Mouse (Mus musculus): ENCODE data around the gene Hba-a2. TPM values are rescaled to one million over a fixed set of nuclear protein-coding genes. Genes with fewer than 3 reads are reported as not detected.

The Hba-a2 gene
- polyA plus RNA-seq, 1 experiment from 2014 or later = 7,810 TPM

DNA sequence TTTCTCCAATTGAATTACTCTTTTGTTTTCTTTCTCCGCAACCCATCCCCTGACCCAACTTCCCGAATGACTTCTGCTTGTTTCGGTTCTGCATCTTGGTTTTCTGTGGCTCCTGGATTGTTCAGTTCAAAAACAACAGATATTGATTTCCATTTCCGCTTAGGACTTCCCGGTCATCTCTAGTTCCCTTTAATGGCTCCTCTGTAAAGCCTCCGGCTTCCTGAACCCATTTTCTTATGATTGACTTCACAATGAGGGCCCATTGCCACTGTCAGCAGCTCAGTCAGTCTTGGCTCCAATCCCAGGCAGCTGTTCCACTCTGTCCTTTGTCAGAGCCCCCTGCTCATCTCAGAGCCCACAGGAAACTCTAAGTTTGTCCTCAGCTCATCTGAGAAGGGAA, 34.8 kb downstream of the Hba-a2 start:
- H3K27ac ChIP-seq = no peak overlapping the region
- 48% methylated on average over 6 of the region's 6 CpGs for WGBS
- no peak for ATAC-seq (ENCODE audit: insufficient number of reproducible peaks, insufficient read depth, low FRiP score, low TSS enrichment, low read depth)

DNA sequence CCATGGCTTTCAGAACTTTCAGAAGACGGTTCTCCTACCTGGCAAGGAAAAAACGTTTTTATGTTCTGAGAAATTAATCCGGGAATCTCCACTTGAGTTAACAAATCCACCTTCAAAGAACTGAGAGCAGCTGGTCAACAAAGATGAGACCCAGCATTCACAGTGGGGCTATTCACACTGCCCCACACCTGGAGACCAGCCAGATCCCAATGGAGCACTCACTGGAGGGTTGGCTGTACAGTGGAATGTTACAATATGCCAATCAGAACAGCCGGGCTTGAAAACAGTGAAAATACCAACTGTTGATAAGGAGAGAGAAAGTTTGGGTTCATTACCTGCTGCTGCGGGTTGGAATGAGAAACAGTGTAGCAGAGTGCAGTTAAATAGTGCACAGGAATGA, 35.6 kb downstream of the Hba-a2 start:
- H3K4me2 ChIP-seq = no peak overlapping the region
- no peaks in the 10 kb centered on the region for H3K9me3 ChIP-seq
- WGBS = 73% methylated on average over 5 of the region's 5 CpGs
- peaks cover 9% of the 10 kb centered on the region; the same call in 1 of the 2 replicates for H3K4me1 ChIP-seq
- H3K4me3 ChIP-seq = no peak overlapping the region
- H3K36me3 ChIP-seq = no peaks in the 10 kb centered on the region
- no peak overlapping the region for H3K27ac ChIP-seq
- ATAC-seq (ENCODE audit: insufficient number of reproducible peaks, insufficient read depth, low FRiP score, low TSS enrichment, low read depth) = no peak
- H3K27me3 ChIP-seq = 0 out of 2 replicates have a peak, but pooled peaks cover 4% of the 10 kb centered on the region
- no peak overlapping the region for H3K9ac ChIP-seq

More for the DNA sequence above, 34.8 kb downstream of the Hba-a2 start:
- no peak overlapping the region for H3K4me3 ChIP-seq
- H3K27me3 ChIP-seq = 0 out of 2 replicates have a peak, but pooled peaks cover 4% of the 10 kb centered on the region
- H3K9me3 ChIP-seq = no peaks in the 10 kb centered on the region
- H3K4me2 ChIP-seq = no peak overlapping the region
- no peaks in the 10 kb centered on the region for H3K36me3 ChIP-seq
- H3K9ac ChIP-seq = no peak overlapping the region
- peaks cover 9% of the 10 kb centered on the region; the same call in 1 of the 2 replicates for H3K4me1 ChIP-seq

DNA sequence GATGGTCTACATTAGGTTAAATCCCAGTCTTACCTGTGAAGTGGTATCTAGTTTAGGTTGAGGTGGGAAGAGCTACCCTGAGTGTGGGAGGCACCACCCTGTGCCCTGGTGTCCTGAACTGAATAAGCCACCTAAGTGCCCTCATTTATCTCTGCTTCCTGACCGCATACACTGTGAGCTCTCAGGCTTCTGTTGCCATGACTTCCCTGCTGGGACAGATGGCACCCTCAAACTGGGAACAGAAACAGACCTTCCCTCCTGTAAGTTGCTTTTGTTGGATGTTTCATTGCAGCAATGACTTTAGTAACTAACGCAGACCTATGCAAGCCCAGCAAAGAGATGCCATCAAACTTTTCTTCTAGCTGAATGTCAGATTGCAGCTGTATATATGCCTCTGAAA, 36.9 kb downstream of the Hba-a2 start:
- 0 out of 2 replicates have a peak, but pooled peaks cover 4% of the 10 kb centered on the region for H3K27me3 ChIP-seq
- no peak overlapping the region for H3K9ac ChIP-seq
- no peaks in the 10 kb centered on the region for H3K9me3 ChIP-seq
- H3K4me2 ChIP-seq = no peak overlapping the region
- WGBS = 85% methylated on average over 2 of the region's 2 CpGs
- H3K4me3 ChIP-seq = no peak overlapping the region
- no peaks in the 10 kb centered on the region for H3K36me3 ChIP-seq
- H3K4me1 ChIP-seq = peaks cover 9% of the 10 kb centered on the region; the same call in 1 of the 2 replicates
- no peak overlapping the region for H3K27ac ChIP-seq
- ATAC-seq (ENCODE audit: insufficient number of reproducible peaks, insufficient read depth, low FRiP score, low TSS enrichment, low read depth) = no peak

DNA sequence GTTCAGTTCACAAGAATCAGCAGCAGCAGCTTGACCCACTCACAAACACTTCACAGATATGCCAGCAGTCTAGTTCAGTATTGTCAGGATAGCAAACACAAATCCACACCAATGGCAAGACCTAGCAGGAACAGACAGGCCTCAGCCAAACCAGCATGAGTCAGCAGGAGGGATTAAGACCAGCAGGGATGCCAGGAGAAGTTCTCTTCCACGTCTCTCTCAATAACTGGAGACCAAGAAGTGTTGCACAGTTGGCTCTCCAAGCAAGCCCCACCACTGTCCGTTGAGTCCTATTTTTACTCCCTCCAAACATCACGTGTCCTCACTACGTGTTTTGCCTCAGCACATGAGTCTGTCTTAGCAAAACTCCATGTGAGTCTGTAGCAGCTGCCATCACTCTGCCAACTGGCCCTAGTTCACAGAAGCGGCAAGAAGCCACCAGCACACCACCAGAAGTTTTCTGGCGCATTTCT, 40.2 kb downstream of the Hba-a2 start:
- H3K9me3 ChIP-seq = no peaks in the 10 kb centered on the region
- WGBS = 90% methylated on average over 6 of the region's 6 CpGs
- no peak overlapping the region for H3K4me2 ChIP-seq
- 0 out of 2 replicates have a peak, but pooled peaks cover 8% of the 10 kb centered on the region for H3K4me1 ChIP-seq
- H3K4me3 ChIP-seq = no peak overlapping the region
- H3K27me3 ChIP-seq = no peaks in the 10 kb centered on the region
- no peak overlapping the region for H3K27ac ChIP-seq
- ATAC-seq (ENCODE audit: insufficient number of reproducible peaks, insufficient read depth, low FRiP score, low TSS enrichment, low read depth) = no peak
- no peak overlapping the region for H3K9ac ChIP-seq
- no peaks in the 10 kb centered on the region for H3K36me3 ChIP-seq

DNA sequence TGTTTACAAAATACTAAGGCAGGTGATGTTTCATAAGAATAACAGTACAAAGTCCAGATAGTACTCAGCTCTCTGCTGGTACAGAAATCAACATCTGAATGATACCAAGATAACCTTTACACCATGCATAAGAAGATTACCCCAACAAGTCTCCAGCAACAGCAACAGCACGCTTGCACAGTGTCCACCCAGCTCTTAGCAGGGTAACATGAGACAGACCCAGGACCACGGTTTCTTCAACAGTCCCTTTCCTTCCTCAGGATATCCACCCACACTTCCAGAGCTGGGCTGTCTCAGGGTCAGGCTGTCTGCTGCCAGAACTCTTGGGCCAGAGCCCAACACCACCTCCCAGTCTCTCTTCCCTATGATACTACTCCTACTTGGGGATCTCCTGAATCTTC, 42.8 kb downstream of the Hba-a2 start:
- H3K4me2 ChIP-seq = no peak overlapping the region
- 0 out of 2 replicates have a peak, but pooled peaks cover 8% of the 10 kb centered on the region for H3K4me1 ChIP-seq
- 65% methylated on average over 2 of the region's 2 CpGs for WGBS
- H3K9ac ChIP-seq = no peak overlapping the region
- no peaks in the 10 kb centered on the region for H3K27me3 ChIP-seq
- H3K27ac ChIP-seq = no peak overlapping the region
- H3K36me3 ChIP-seq = no peaks in the 10 kb centered on the region
- H3K4me3 ChIP-seq = no peak overlapping the region
- no peak for ATAC-seq (ENCODE audit: insufficient number of reproducible peaks, insufficient read depth, low FRiP score, low TSS enrichment, low read depth)
- H3K9me3 ChIP-seq = no peaks in the 10 kb centered on the region

DNA sequence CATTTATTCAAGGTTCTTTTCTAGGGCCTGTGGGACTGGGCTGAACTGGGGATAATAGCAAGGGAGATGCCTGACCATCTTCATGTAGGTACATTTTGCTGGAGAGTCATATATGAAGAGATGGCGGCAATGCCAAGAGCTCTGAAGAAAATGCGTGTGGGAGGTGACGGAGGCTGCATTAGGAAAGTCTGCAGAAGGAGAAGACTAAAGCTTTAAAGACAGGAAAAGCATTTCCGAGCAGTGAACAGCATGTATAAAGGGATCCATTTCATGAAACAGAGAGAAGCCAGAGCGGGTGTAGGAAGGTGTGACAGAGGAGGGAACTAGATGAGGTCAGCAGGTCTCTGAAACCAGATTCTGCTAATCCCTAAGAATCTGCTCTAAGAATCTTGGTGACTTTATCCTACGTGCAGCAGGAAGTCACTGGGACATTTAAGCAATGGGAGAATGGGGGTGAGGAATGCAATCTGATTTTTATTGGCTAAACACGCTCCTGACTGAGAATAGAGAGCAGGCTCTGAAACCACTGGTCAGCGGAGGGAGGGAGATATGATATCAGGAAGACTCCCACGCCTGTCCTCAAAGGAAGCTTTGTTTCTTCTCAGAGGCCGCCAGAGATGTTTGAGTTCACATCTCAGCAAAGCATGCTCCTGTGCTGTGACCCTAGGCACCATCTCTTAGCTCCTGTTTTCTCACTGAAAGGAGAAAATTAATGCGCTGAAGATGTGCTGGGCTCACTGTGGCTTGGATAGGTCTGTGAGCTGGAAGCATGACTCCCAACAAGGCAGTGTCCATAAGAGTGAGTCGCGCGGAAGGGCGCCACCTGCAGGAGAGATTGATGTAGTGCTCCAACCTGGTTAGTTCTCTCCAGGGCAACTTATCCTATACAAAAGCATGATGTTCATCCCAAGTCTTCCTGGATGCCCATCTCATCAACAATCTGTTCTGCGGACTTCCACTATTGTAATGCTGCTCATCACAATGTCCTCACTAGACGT, 44.5 kb downstream of the Hba-a2 start:
- no peak overlapping the region for H3K4me2 ChIP-seq
- 0 out of 2 replicates have a peak, but pooled peaks cover 6% of the 10 kb centered on the region for H3K4me1 ChIP-seq
- no peak overlapping the region for H3K9ac ChIP-seq
- H3K4me3 ChIP-seq = no peak overlapping the region
- 33% methylated on average over 17 of the region's 17 CpGs for WGBS
- H3K9me3 ChIP-seq = no peaks in the 10 kb centered on the region
- no peak for ATAC-seq (ENCODE audit: insufficient number of reproducible peaks, insufficient read depth, low FRiP score, low TSS enrichment, low read depth)
- H3K27me3 ChIP-seq = no peaks in the 10 kb centered on the region
- H3K27ac ChIP-seq = no peak overlapping the region
- no peaks in the 10 kb centered on the region for H3K36me3 ChIP-seq

DNA sequence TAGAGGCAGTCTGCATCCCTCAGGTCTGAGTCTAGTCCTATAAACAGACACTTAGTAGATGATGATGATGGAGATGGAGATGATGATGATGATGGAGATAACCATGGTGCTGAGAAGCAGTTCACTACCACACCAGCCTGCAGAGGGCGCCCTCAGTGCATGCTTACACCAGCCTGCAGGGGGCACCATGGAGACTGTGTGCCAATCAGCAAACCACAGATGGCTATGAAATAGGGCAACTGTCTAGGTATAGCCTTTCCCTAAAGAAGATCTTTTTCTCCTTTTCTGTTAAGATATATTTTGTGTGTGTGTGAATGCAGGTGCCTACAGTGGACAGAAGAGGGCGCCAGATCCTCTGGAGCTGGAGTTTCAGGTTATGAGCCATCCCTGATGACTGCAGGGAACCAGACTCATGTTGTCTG, 46.5 kb downstream of the Hba-a2 start:
- no peak for ATAC-seq (ENCODE audit: insufficient number of reproducible peaks, insufficient read depth, low FRiP score, low TSS enrichment, low read depth)
- no peak overlapping the region for H3K27ac ChIP-seq
- H3K9ac ChIP-seq = no peak overlapping the region
- no peak overlapping the region for H3K4me2 ChIP-seq
- no peaks in the 10 kb centered on the region for H3K36me3 ChIP-seq
- H3K4me3 ChIP-seq = no peak overlapping the region
- peaks cover 13% of the 10 kb centered on the region for H3K4me1 ChIP-seq
- H3K27me3 ChIP-seq = no peaks in the 10 kb centered on the region
- WGBS = 11% methylated on average over 2 of the region's 2 CpGs
- no peaks in the 10 kb centered on the region for H3K9me3 ChIP-seq

DNA sequence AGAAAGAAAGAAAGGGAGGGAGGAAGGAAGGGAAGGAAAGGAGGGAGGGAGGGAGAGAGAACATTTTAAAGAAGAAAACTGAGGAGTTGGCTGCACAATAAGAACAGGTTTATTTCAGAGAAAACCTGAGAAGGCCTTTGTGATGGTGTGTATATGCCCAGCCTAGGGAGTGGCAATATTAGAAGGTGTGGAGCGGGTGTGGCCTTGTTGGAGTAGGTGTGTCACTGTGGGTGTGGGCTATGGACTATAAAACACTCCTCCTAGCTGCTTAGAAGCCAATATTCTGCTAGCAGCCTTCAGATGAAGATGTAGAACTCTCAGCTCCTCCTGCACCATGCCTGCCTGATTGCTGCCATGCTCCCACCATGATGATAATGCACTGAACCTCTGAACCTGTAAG, 47.1 kb downstream of the Hba-a2 start:
- Histone ChIP-seq H3K4me2 (no peak overlapping the region), H3K4me1 (peaks cover 14% of the 10 kb centered on the region), H3K9me3 (no peaks in the 10 kb centered on the region), H3K27me3 (no peaks in the 10 kb centered on the region), H3K27ac (no peak overlapping the region), H3K36me3 (no peaks in the 10 kb centered on the region), H3K4me3 (no peak overlapping the region), H3K9ac (no peak overlapping the region)
- no peak for ATAC-seq (ENCODE audit: insufficient number of reproducible peaks, insufficient read depth, low FRiP score, low TSS enrichment, low read depth)
- WGBS = 91% methylated on average over 1 of the region's 1 CpGs

DNA sequence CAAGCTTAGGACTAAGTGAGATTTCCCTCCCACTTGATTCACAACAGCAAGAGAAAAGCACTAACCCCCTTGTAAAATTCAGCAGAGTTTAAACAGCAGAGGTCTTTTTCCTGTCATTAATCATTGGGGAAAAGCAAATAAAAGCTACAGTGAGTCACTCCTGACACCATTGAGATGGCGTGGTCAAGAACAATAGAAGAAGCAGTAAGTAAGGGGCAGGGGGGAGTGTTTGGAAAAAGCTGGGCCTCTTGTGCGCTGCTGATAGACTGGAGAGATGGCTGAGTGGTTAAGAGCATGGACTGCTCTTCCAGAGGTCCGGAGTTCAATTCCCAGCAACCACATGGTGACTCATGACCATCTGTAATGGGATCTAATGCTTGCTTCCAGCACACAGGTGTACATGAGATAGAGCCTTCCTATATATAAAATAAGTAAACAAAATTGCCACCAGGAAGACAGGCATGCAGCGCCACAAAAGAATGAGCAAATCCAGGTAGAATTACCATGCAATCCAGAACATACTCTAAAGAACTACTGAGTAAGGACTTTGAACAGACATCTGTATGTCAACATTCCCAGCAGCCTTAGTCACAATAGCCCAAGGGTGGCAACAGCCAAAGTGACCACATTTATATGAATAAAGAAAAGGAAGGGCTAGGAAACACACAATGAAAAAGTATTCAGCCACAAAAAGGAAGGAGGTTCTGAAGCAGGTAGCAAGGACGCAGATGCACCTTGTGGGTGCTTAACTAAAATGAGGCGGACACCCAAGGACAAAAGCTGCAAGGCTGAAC, 49.4 kb downstream of the Hba-a2 start:
- Histone ChIP-seq H3K9ac (no peak overlapping the region), H3K27ac (no peak overlapping the region), H3K36me3 (peaks cover 4% of the 10 kb centered on the region; the same call in 1 of the 2 replicates), H3K4me2 (no peak overlapping the region), H3K9me3 (no peaks in the 10 kb centered on the region), H3K27me3 (no peaks in the 10 kb centered on the region), H3K4me1 (peaks cover 35% of the 10 kb centered on the region), H3K4me3 (no peak overlapping the region)
- no peak for ATAC-seq (ENCODE audit: insufficient number of reproducible peaks, insufficient read depth, low FRiP score, low TSS enrichment, low read depth)
- WGBS = 86% methylated on average over 6 of the region's 6 CpGs
